ENCODE assay signal across 12 mouse cellular contexts in genomic region chr13:53592755-53593154, GRCm38 (mm10).
DNase-seq lines count a peak whose midpoint lies in the region; ATAC-seq and TF ChIP-seq lines count a peak whose summit lies in the region.
"Had no signal": no experiment of that assay in that cellular context is flagged by ENCODE, and none has a peak within 500 bp of the region (broad histone marks: within the 10 kb centered on the region; RNA-seq: fewer than 3 reads in every experiment).

No protein-coding gene starts in this region.

- H3K36me3 ChIP-seq in forebrain, embryonic 10.5 days (replicated peaks) = no peaks in the 10 kb centered on the region
- H3K36me3 ChIP-seq in forebrain, embryonic 13.5 days (ENCODE audit: poor library complexity, severe bottlenecking) = no peaks in the 10 kb centered on the region
- no peaks in the 10 kb centered on the region for H3K36me3 ChIP-seq in thymus, adult 2 months (ENCODE audit: control insufficient read depth, insufficient read depth, low read length)
- H3K36me3 ChIP-seq: limb, embryonic 12.5 days had no signal

- WGBS in forebrain, embryonic 10.5 days = 11% methylated on average over 5 of the region's 5 CpGs
- whole genome bisulfite sequencing in forebrain, embryonic 13.5 days = 7% methylated on average over 5 of the region's 5 CpGs
- WGBS in thymus, adult 2 months = 18% methylated on average over 5 of the region's 5 CpGs

- no peak for TF ChIP-seq POLR2A in thymus, adult 2 months (IDR thresholded peaks at IDR 0.05; ENCODE audit: control insufficient read depth, extremely low read depth, insufficient read depth, low read length, poor library complexity)

- no peak overlapping the region for H3K9ac ChIP-seq in forebrain, embryonic 13.5 days
- H3K9ac ChIP-seq: limb, embryonic 12.5 days had no signal

- no peaks in the 10 kb centered on the region for H3K9me3 ChIP-seq in forebrain, embryonic 10.5 days
- no peaks in the 10 kb centered on the region for H3K9me3 ChIP-seq in forebrain, embryonic 13.5 days (replicated peaks)
- H3K9me3 ChIP-seq: limb, embryonic 12.5 days had no signal

- no peak overlapping the region for H3K27ac ChIP-seq in forebrain, embryonic 10.5 days
- no peak overlapping the region for H3K27ac ChIP-seq in forebrain, embryonic 13.5 days
- no peak overlapping the region for H3K27ac ChIP-seq in thymus, adult 2 months (ENCODE audit: control insufficient read depth, insufficient read depth, low read length)
- H3K27ac ChIP-seq: limb, embryonic 12.5 days had no signal

- TF ChIP-seq CTCF in thymus, adult 2 months (IDR thresholded peaks at IDR 0.05; ENCODE audit: borderline replicate concordance, control insufficient read depth, extremely low read depth, insufficient read depth, low read length, poor library complexity) = no peak

- peaks cover 63% of the 10 kb centered on the region for H3K27me3 ChIP-seq in forebrain, embryonic 10.5 days (ENCODE audit: poor library complexity, severe bottlenecking)
- H3K27me3 ChIP-seq in forebrain, embryonic 13.5 days = peaks cover 45% of the 10 kb centered on the region
- H3K27me3 ChIP-seq in thymus, adult 2 months (ENCODE audit: control insufficient read depth, insufficient read depth, low read length) = no peaks in the 10 kb centered on the region

- peak; percentile 15 for DNase-seq in forebrain, embryonic 10.5 days (ENCODE audit: extremely low spot score, low spot score)
- peak; percentile 17 for DNase-seq in layer of hippocampus, adult 11-12 months (ENCODE audit: low spot score)
- DNase-seq in layer of hippocampus, adult 9-10 months (ENCODE audit: low spot score) = no peak
- peak; percentile 14 to 26 for DNase-seq in urinary bladder, postnatal 36 days (ENCODE audit: low spot score in 2 of 2)
- no peak for DNase-seq in urinary bladder, postnatal 25 days (ENCODE audit: low spot score)
- no peak for DNase-seq in thymus, adult 2 months
- DNase-seq: gastrocnemius, postnatal 14 days had no signal

- no peak for ATAC-seq in forebrain, embryonic 13.5 days
- ATAC-seq in erythroid progenitor cell, adult 5-6 weeks (replicated peaks; ENCODE audit: low FRiP score, poor library complexity, severe bottlenecking) = no peak
- ATAC-seq: inflammation-experienced regulatory T-cells, adult 6 months had no signal

- peaks cover 12% of the 10 kb centered on the region for H3K4me1 ChIP-seq in forebrain, embryonic 10.5 days
- no peaks in the 10 kb centered on the region for H3K4me1 ChIP-seq in forebrain, embryonic 13.5 days
- H3K4me1 ChIP-seq in thymus, adult 2 months (replicated peaks; ENCODE audit: control insufficient read depth, insufficient read depth, low read length) = no peaks in the 10 kb centered on the region

- H3K4me2 ChIP-seq in forebrain, embryonic 13.5 days = no peak overlapping the region
- H3K4me2 ChIP-seq: limb, embryonic 12.5 days; midbrain, embryonic 11.5 days had no signal

- no peak overlapping the region for H3K4me3 ChIP-seq in forebrain, embryonic 10.5 days
- H3K4me3 ChIP-seq in forebrain, embryonic 13.5 days = no peak overlapping the region
- no peak overlapping the region for H3K4me3 ChIP-seq in thymus, adult 2 months (ENCODE audit: control insufficient read depth, insufficient read depth, low read length)
- H3K4me3 ChIP-seq: limb, embryonic 12.5 days had no signal

Comparison
In these comparisons a context has a peak if more than half of its experiments do, and no peak if none do; other contexts are left out.
1. DNase-seq: peak in forebrain, embryonic 10.5 days (single experiment), layer of hippocampus, adult 11-12 months (single experiment) and urinary bladder, postnatal 36 days (2 of 2); none in layer of hippocampus, adult 9-10 months (single experiment), urinary bladder, postnatal 25 days (single experiment) and thymus, adult 2 months (single experiment).